27 mouse cellular contexts compared by ENCODE assay signal in genomic region chr14:60143234-60143633, GRCm38 (mm10). TPM values are rescaled to one million over a fixed set of nuclear protein-coding genes. Genes with fewer than 3 reads are reported as not detected.
DNase-seq lines count a peak whose midpoint lies in the region; ATAC-seq lines count a peak whose summit lies in the region.
"Had no signal": no experiment of that assay in that cellular context is flagged by ENCODE, and none has a peak within 500 bp of the region (broad histone marks: within the 10 kb centered on the region; RNA-seq: fewer than 3 reads in every experiment).

No protein-coding gene starts in this region.

- H3K27ac ChIP-seq in forebrain, embryonic 11.5 days (ENCODE audit: low read depth, low read length): no peak overlapping the region
- no peak overlapping the region for H3K27ac ChIP-seq in forebrain, embryonic 13.5 days
- no peak overlapping the region for H3K27ac ChIP-seq in hindbrain, embryonic 11.5 days (ENCODE audit: low read depth, low read length)
- H3K27ac ChIP-seq in hindbrain, embryonic 13.5 days: no peak overlapping the region
- no peak overlapping the region for H3K27ac ChIP-seq in midbrain, embryonic 16.5 days (ENCODE audit: low read length)
- H3K27ac ChIP-seq: hindbrain, embryonic 14.5 days; kidney, embryonic 15.5 days; left cerebral cortex, adult 2 months; limb, embryonic 13.5 days; lung, embryonic 15.5 days; midbrain, embryonic 12.5 days; neural tube, embryonic 15.5 days; stomach, embryonic 15.5 days had no signal

- H3K36me3 ChIP-seq in forebrain, embryonic 11.5 days (ENCODE audit: control insufficient read depth, insufficient read depth, low read length): no peaks in the 10 kb centered on the region
- H3K36me3 ChIP-seq in forebrain, embryonic 13.5 days (ENCODE audit: poor library complexity, severe bottlenecking): no peaks in the 10 kb centered on the region
- H3K36me3 ChIP-seq in hindbrain, embryonic 11.5 days (ENCODE audit: control insufficient read depth, insufficient read depth, low read length): no peaks in the 10 kb centered on the region
- H3K36me3 ChIP-seq in hindbrain, embryonic 13.5 days: no peaks in the 10 kb centered on the region
- no peaks in the 10 kb centered on the region for H3K36me3 ChIP-seq in midbrain, embryonic 16.5 days (ENCODE audit: control insufficient read depth, insufficient read depth, low read length)
- H3K36me3 ChIP-seq: G1E; kidney, embryonic 15.5 days; limb, embryonic 13.5 days; lung, embryonic 15.5 days; midbrain, embryonic 12.5 days; neural tube, embryonic 15.5 days; stomach, embryonic 15.5 days had no signal

- H3K4me3 ChIP-seq in forebrain, embryonic 11.5 days (ENCODE audit: low read depth, low read length): no peak overlapping the region
- no peak overlapping the region for H3K4me3 ChIP-seq in forebrain, embryonic 13.5 days
- no peak overlapping the region for H3K4me3 ChIP-seq in hindbrain, embryonic 11.5 days (ENCODE audit: low read depth, low read length)
- no peak overlapping the region for H3K4me3 ChIP-seq in hindbrain, embryonic 13.5 days
- no peak overlapping the region for H3K4me3 ChIP-seq in midbrain, embryonic 16.5 days (ENCODE audit: low read depth, low read length)
- H3K4me3 ChIP-seq: erythroblast, embryonic 14.5 days; kidney, embryonic 15.5 days; left cerebral cortex, adult 2 months; limb, embryonic 13.5 days; lung, embryonic 15.5 days; midbrain, embryonic 12.5 days; neural tube, embryonic 15.5 days; stomach, embryonic 15.5 days had no signal

- no peak overlapping the region for H3K9ac ChIP-seq in forebrain, embryonic 11.5 days (ENCODE audit: low read length)
- no peak overlapping the region for H3K9ac ChIP-seq in forebrain, embryonic 13.5 days
- no peak overlapping the region for H3K9ac ChIP-seq in hindbrain, embryonic 11.5 days (ENCODE audit: low read depth, low read length)
- H3K9ac ChIP-seq in hindbrain, embryonic 13.5 days: no peak overlapping the region
- H3K9ac ChIP-seq in midbrain, embryonic 16.5 days (ENCODE audit: low read depth, low read length): no peak overlapping the region
- H3K9ac ChIP-seq: hindbrain, embryonic 14.5 days; kidney, embryonic 15.5 days; limb, embryonic 13.5 days; lung, embryonic 15.5 days; midbrain, embryonic 12.5 days; neural tube, embryonic 15.5 days; stomach, embryonic 15.5 days had no signal

- WGBS in forebrain, embryonic 11.5 days: 88% methylated on average over 10 of the region's 10 CpGs
- WGBS in forebrain, embryonic 13.5 days: 75% methylated on average over 10 of the region's 10 CpGs
- WGBS in hindbrain, embryonic 11.5 days: 84% methylated on average over 10 of the region's 10 CpGs
- WGBS in hindbrain, embryonic 13.5 days: 75% methylated on average over 10 of the region's 10 CpGs
- 79% methylated on average over 10 of the region's 10 CpGs for WGBS in midbrain, embryonic 16.5 days

- ATAC-seq in forebrain, embryonic 11.5 days (replicated peaks; ENCODE audit: low FRiP score): no peak
- no peak for ATAC-seq in forebrain, embryonic 13.5 days
- ATAC-seq in hindbrain, embryonic 11.5 days (ENCODE audit: low FRiP score): no peak
- no peak for ATAC-seq in hindbrain, embryonic 13.5 days (ENCODE audit: low FRiP score)
- no peak for ATAC-seq in midbrain, embryonic 16.5 days
- ATAC-seq in activated CD4-positive, CD25-positive, alpha-beta regulatory T cell, adult 4 months: no peak
- ATAC-seq: inflammation-experienced regulatory T-cells, adult 6 months had no signal

- H3K27me3 ChIP-seq in forebrain, embryonic 11.5 days (ENCODE audit: control insufficient read depth, insufficient read depth, low read length): no peaks in the 10 kb centered on the region
- no peaks in the 10 kb centered on the region for H3K27me3 ChIP-seq in forebrain, embryonic 13.5 days
- H3K27me3 ChIP-seq in hindbrain, embryonic 11.5 days (ENCODE audit: control insufficient read depth, insufficient read depth, low read length): no peaks in the 10 kb centered on the region
- H3K27me3 ChIP-seq in hindbrain, embryonic 13.5 days: no peaks in the 10 kb centered on the region
- no peaks in the 10 kb centered on the region for H3K27me3 ChIP-seq in midbrain, embryonic 16.5 days (ENCODE audit: control insufficient read depth, insufficient read depth, low read depth, low read length)
- H3K27me3 ChIP-seq: kidney, embryonic 15.5 days; limb, embryonic 13.5 days; lung, embryonic 15.5 days; midbrain, embryonic 12.5 days; neural tube, embryonic 15.5 days; stomach, embryonic 15.5 days had no signal

- H3K9me3 ChIP-seq in forebrain, embryonic 11.5 days (ENCODE audit: control insufficient read depth, low read length): no peaks in the 10 kb centered on the region
- no peaks in the 10 kb centered on the region for H3K9me3 ChIP-seq in forebrain, embryonic 13.5 days (replicated peaks)
- no peaks in the 10 kb centered on the region for H3K9me3 ChIP-seq in hindbrain, embryonic 11.5 days (ENCODE audit: control insufficient read depth, low read length)
- H3K9me3 ChIP-seq in hindbrain, embryonic 13.5 days: no peaks in the 10 kb centered on the region
- no peaks in the 10 kb centered on the region for H3K9me3 ChIP-seq in midbrain, embryonic 16.5 days (replicated peaks; ENCODE audit: control insufficient read depth, low read length, poor library complexity, severe bottlenecking)
- H3K9me3 ChIP-seq: G1E; kidney, embryonic 15.5 days; limb, embryonic 13.5 days; lung, embryonic 15.5 days; midbrain, embryonic 12.5 days; neural tube, embryonic 15.5 days; stomach, embryonic 15.5 days had no signal

- no peak overlapping the region for H3K4me2 ChIP-seq in forebrain, embryonic 11.5 days (ENCODE audit: low read depth, low read length, severe bottlenecking)
- H3K4me2 ChIP-seq in forebrain, embryonic 13.5 days: no peak overlapping the region
- no peak overlapping the region for H3K4me2 ChIP-seq in hindbrain, embryonic 11.5 days (replicated peaks; ENCODE audit: low read depth, low read length)
- H3K4me2 ChIP-seq in hindbrain, embryonic 13.5 days: no peak overlapping the region
- H3K4me2 ChIP-seq in midbrain, embryonic 16.5 days (ENCODE audit: low read length): no peak overlapping the region
- H3K4me2 ChIP-seq: hindbrain, embryonic 14.5 days; kidney, embryonic 15.5 days; limb, embryonic 13.5 days; liver, embryonic 11.5 days; lung, embryonic 15.5 days; midbrain, embryonic 12.5 days; neural tube, embryonic 15.5 days; stomach, embryonic 15.5 days had no signal

- DNase-seq in forebrain, embryonic 11.5 days (ENCODE audit: low spot score): peak; percentile 22
- DNase-seq in hindbrain, embryonic 11.5 days (ENCODE audit: low spot score): peak; percentile 8
- DNase-seq in cerebellum, adult 9-10 months: peak; percentile 31
- peak; percentile 12 to 24 for DNase-seq in cerebellum, postnatal 36 days
- DNase-seq: adrenal gland, postnatal 14 days; gastrocnemius, postnatal 10 days; heart, postnatal 14 days; kidney, adult 11 months; kidney, postnatal 25 days; lung, postnatal 36 days; right cerebral cortex, postnatal 25 days had no signal

- no peaks in the 10 kb centered on the region for H3K4me1 ChIP-seq in forebrain, embryonic 11.5 days (replicated peaks; ENCODE audit: control insufficient read depth, insufficient read depth, low read length)
- H3K4me1 ChIP-seq in forebrain, embryonic 13.5 days: no peaks in the 10 kb centered on the region
- H3K4me1 ChIP-seq in hindbrain, embryonic 11.5 days (replicated peaks; ENCODE audit: control insufficient read depth, insufficient read depth, low read length): no peaks in the 10 kb centered on the region
- no peaks in the 10 kb centered on the region for H3K4me1 ChIP-seq in hindbrain, embryonic 13.5 days (replicated peaks)
- no peaks in the 10 kb centered on the region for H3K4me1 ChIP-seq in midbrain, embryonic 16.5 days (ENCODE audit: control insufficient read depth, insufficient read depth, low read length)
- H3K4me1 ChIP-seq: kidney, embryonic 15.5 days; limb, embryonic 13.5 days; lung, embryonic 15.5 days; midbrain, embryonic 12.5 days; neural tube, embryonic 15.5 days; stomach, embryonic 15.5 days had no signal

RNA-seq across cellular contexts. Expression of gene Atp8a2, which starts 53.7 kb away (rescaled TPM):
- polyA plus RNA-seq in forebrain, embryonic 11.5 days (2014; fragmentation: Nextera tagmentation; extraction: Ambion mirVana): 4.9 and 6.8 TPM in 2 replicates
- polyA plus RNA-seq in forebrain, embryonic 13.5 days (2015; fragmentation: Nextera tagmentation; extraction: Ambion mirVana): 16.9 and 19.5 TPM in 2 replicates
- polyA plus RNA-seq in hindbrain, embryonic 11.5 days (2014; fragmentation: Nextera tagmentation; extraction: Ambion mirVana): 10.2 and 10.3 TPM in 2 replicates
- 33.6 and 34.8 TPM in 2 replicates for polyA plus RNA-seq in hindbrain, embryonic 13.5 days (2015; fragmentation: Nextera tagmentation; extraction: Ambion mirVana)
- 45.6 and 51.3 TPM in 2 replicates for polyA plus RNA-seq in midbrain, embryonic 16.5 days (2015; fragmentation: Nextera tagmentation; extraction: Ambion mirVana)
- 1 to 10 TPM; 1.0 to 1.5 TPM for polyA plus RNA-seq in activated CD4-positive, CD25-positive, alpha-beta regulatory T cell, adult 4 months (2017; shearing (Covaris generic))
- polyA plus RNA-seq: G1E had no signal
